Mouse (Mus musculus) thymus, postnatal 14 days (tissue): Measurements from ENCODE around the gene Zbtb39.
A peak's percentile ranks its signal among the peaks of the same experiment; 100 is the strongest.

Experiments used
- DNase-seq: peaks from one replicate; pipeline ENCODE4 v3.0.0; 2021

The Zbtb39 gene

GRCm38 (mm10) chr10:127739083-127739660 is at the start of gene Zbtb39:
Zbtb39 (plus strand) TSS chr10:127739538.
- peak; percentile 85 for DNase-seq

GRCm38 (mm10) chr10:127691053-127691452 is 48.3 kb upstream of the Zbtb39 start:
- DNase-seq = no peak

- DNase-seq = peak; percentile 6
Measured at GRCm38 (mm10) chr10:127694636-127695035, 44.7 kb upstream of the Zbtb39 start.

GRCm38 (mm10) chr10:127695775-127696174 is 43.6 kb upstream of the Zbtb39 start:
- no peak for DNase-seq

- DNase-seq = no peak
Measured at GRCm38 (mm10) chr10:127698966-127699365, 40.4 kb upstream of the Zbtb39 start.

- no peak for DNase-seq
Measured at GRCm38 (mm10) chr10:127703299-127703698, 36.0 kb upstream of the Zbtb39 start.

- no peak for DNase-seq
Measured at GRCm38 (mm10) chr10:127704293-127704692, 35.0 kb upstream of the Zbtb39 start.

- no peak for DNase-seq
Measured at GRCm38 (mm10) chr10:127704766-127705220, 34.5 kb upstream of the Zbtb39 start, which contains the start of gene Myo1a. Myo1a (plus strand) TSS chr10:127705170.

GRCm38 (mm10) chr10:127705783-127706182 is 33.6 kb upstream of the Zbtb39 start:
- no peak for DNase-seq

- no peak for DNase-seq
Measured at GRCm38 (mm10) chr10:127707721-127708120, 31.6 kb upstream of the Zbtb39 start.

GRCm38 (mm10) chr10:127708850-127709370 is 30.4 kb upstream of the Zbtb39 start:
- DNase-seq = no peak

GRCm38 (mm10) chr10:127710331-127710730 is 29.0 kb upstream of the Zbtb39 start:
- DNase-seq = no peak

- no peak for DNase-seq
Measured at GRCm38 (mm10) chr10:127712736-127713135, 26.6 kb upstream of the Zbtb39 start.

GRCm38 (mm10) chr10:127721671-127722418 is 17.5 kb upstream of the Zbtb39 start:
- DNase-seq = no peak

GRCm38 (mm10) chr10:127724178-127724577 is 15.2 kb upstream of the Zbtb39 start, which contains the start of gene Tac2:
Tac2 (plus strand) TSS chr10:127724478.
- no peak for DNase-seq

GRCm38 (mm10) chr10:127725136-127725535 is 14.2 kb upstream of the Zbtb39 start:
- no peak for DNase-seq

GRCm38 (mm10) chr10:127728437-127728836 is 10.9 kb upstream of the Zbtb39 start:
- DNase-seq = no peak

GRCm38 (mm10) chr10:127730285-127730932 is 8.9 kb upstream of the Zbtb39 start:
- no peak for DNase-seq

- DNase-seq = no peak
Measured at GRCm38 (mm10) chr10:127730933-127731310, 8.4 kb upstream of the Zbtb39 start.

- no peak for DNase-seq
Measured at GRCm38 (mm10) chr10:127731397-127731796, 7.9 kb upstream of the Zbtb39 start.

- no peak for DNase-seq
Measured at GRCm38 (mm10) chr10:127734434-127734833, 4.9 kb upstream of the Zbtb39 start.

GRCm38 (mm10) chr10:127736266-127736665 is 3.1 kb upstream of the Zbtb39 start:
- no peak for DNase-seq

GRCm38 (mm10) chr10:127736916-127737315 is 2.4 kb upstream of the Zbtb39 start:
- no peak for DNase-seq

- no peak for DNase-seq
Measured at GRCm38 (mm10) chr10:127737552-127737951, 1.8 kb upstream of the Zbtb39 start.
